Mouse (Mus musculus) ES-E14 (cell line): ENCODE results near the gene Cnfn.

Experiments used
- HCFC1 ChIP-seq: IDR thresholded peaks from 2 replicates; pipeline ENCODE4 v1.6.1; 2012; ENCODE audit warnings: low read length, inconsistent platforms, borderline replicate concordance; ENCODE audit not compliant: insufficient read depth
- MAFK ChIP-seq: IDR thresholded peaks from 2 replicates; pipeline ENCODE4 v1.6.1; 2014; ENCODE audit warnings: mild to moderate bottlenecking, low read depth, low read length, inconsistent platforms; ENCODE audit not compliant: insufficient read depth
- ZC3H11A ChIP-seq: IDR thresholded peaks from 2 replicates; pipeline ENCODE4 v1.6.1; 2012; ENCODE audit warnings: low read depth, mild to moderate bottlenecking, inconsistent platforms, low read length, borderline replicate concordance
- ZNF384 ChIP-seq: IDR thresholded peaks from 2 replicates; pipeline ENCODE4 v1.6.1; 2012; ENCODE audit warnings: low read depth, low read length, inconsistent platforms

DNA sequence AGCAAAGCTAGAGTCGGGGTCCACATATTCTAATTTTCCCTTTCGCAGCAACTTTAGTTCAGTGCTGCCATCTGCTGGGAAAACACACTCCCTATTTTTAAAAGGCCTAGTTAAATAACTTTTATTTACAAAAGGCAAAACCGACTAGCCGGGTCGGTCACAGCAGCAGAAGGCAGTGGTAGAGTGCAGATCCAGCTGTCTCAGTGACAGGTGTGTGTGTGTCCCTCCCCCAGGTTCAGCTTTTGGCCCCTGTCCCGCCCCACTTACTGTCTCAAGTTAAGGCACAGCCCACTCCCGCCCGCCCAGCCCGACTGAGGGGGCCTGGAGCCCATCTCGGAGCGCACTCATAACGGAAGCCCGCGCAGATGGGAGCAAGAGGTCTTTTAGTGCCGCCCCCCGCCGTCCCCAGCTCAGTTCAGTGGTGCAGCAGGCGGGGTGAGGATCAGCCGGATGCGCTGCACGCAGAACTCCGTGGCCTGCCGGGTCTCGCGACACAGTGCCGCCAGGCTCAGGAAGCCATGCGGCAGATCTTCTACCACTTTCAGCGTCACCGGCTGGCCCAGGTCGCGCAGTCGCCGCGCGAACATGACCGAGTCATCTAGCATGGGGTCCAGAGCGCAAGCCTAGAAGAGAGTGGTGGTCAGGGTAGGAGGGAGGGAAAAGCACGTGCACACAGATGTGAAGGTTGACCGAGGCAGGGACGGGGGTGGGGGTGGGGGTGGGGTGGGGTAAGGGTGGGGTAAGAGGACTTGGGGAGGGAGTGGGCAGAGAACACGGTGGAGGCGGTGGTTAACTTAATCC, 10.2 kb upstream of the Cnfn start:
- no peak for TF ChIP-seq ZC3H11A
- no peak for TF ChIP-seq HCFC1
- no peak for TF ChIP-seq MAFK
- no peak for TF ChIP-seq ZNF384
